Mouse (Mus musculus): Measurements from ENCODE around the gene Evx2. TPM values are rescaled to one million over a fixed set of nuclear protein-coding genes. Genes with fewer than 3 reads are reported as not detected.

Gene Evx2
- polyA plus RNA-seq, 1 experiment from 2014 or later = not detected

DNA sequence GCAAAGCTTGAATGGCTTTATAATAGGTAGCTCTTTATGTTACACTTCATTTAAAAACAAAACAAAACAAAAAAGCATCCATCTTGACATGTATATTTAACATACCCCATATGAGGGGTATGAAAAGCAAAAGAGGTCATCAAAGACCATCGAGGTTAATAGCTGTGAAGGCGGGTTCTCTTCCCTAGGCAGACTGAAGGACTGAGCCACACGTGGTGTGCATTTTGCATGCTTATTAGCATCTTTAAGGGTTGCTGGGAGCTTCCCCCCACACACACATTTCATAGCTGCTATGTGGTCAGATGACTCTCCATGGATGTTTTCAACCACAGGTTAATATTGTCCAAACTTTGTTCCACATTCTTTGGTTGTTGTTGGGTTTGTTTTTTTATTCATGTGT, 55.3 kb downstream of the Evx2 start:
- no peaks in the 10 kb centered on the region for H3K36me3 ChIP-seq (ENCODE audit: insufficient read depth, low read length)
- no peak for ATAC-seq (ENCODE audit: low FRiP score, low TSS enrichment)
- no peak overlapping the region for H3K4me2 ChIP-seq (replicated peaks; ENCODE audit: low read depth, low read length)
- H3K9ac ChIP-seq (replicated peaks; ENCODE audit: low read length) = no peak overlapping the region
- no peaks in the 10 kb centered on the region for H3K4me1 ChIP-seq (ENCODE audit: insufficient read depth, low read length)
- no peak overlapping the region for H3K4me3 ChIP-seq (ENCODE audit: low read length)
- H3K27ac ChIP-seq (ENCODE audit: low read length) = no peak overlapping the region
- H3K27me3 ChIP-seq (ENCODE audit: insufficient read depth, low read length) = no peaks in the 10 kb centered on the region
- H3K9me3 ChIP-seq (ENCODE audit: low read length) = no peaks in the 10 kb centered on the region
- WGBS = 48% methylated on average over 3 of the region's 3 CpGs

Small RNA genes lying within 50 kb of the gene (microRNA-seq; reads per million reads assigned to microRNA genes)
- gene Gm44463 = not detected

Other genes starting within 250 kb of the Evx2 start
- 18.1 and 20.7 TPM in 2 replicates for gene Lnpk, start 80.1 kb downstream of the Evx2 start, polyA plus RNA-seq (2015; fragmentation: Nextera tagmentation; extraction: Ambion mirVana)
- 0.24 and 0.36 TPM in 2 replicates for gene Hoxd13, start 8.8 kb upstream of the Evx2 start, polyA plus RNA-seq (2015; fragmentation: Nextera tagmentation; extraction: Ambion mirVana)
- gene Hoxd12, start 15.5 kb upstream of the Evx2 start, polyA plus RNA-seq (2015; fragmentation: Nextera tagmentation; extraction: Ambion mirVana) = 4.5 and 4.7 TPM in 2 replicates
- gene Hoxd11, start 20.0 kb upstream of the Evx2 start, polyA plus RNA-seq (2015; fragmentation: Nextera tagmentation; extraction: Ambion mirVana) = 13.9 and 17.9 TPM in 2 replicates
- gene Hoxd10, start 32.4 kb upstream of the Evx2 start, polyA plus RNA-seq (2015; fragmentation: Nextera tagmentation; extraction: Ambion mirVana) = 33.5 and 38.5 TPM in 2 replicates
- gene Hoxd9, start 38.2 kb upstream of the Evx2 start, polyA plus RNA-seq (2015; fragmentation: Nextera tagmentation; extraction: Ambion mirVana) = 38.2 and 38.4 TPM in 2 replicates
- gene Hoxd8, start 45.1 kb upstream of the Evx2 start, polyA plus RNA-seq (2015; fragmentation: Nextera tagmentation; extraction: Ambion mirVana) = 41.0 and 45.6 TPM in 2 replicates
- gene Hoxd3, start 52.4 kb upstream of the Evx2 start, polyA plus RNA-seq (2015; fragmentation: Nextera tagmentation; extraction: Ambion mirVana) = 14.6 and 15.4 TPM in 2 replicates
- 4.5 and 4.9 TPM in 2 replicates for gene Hoxd4, start 52.4 kb upstream of the Evx2 start, polyA plus RNA-seq (2015; fragmentation: Nextera tagmentation; extraction: Ambion mirVana)
- 1.3 and 2.1 TPM in 2 replicates for gene Gm28230, start 67.2 kb upstream of the Evx2 start, polyA plus RNA-seq (2015; fragmentation: Nextera tagmentation; extraction: Ambion mirVana)
- 0.99 and 1.00 TPM in 2 replicates for gene Hoxd1, start 103.4 kb upstream of the Evx2 start, polyA plus RNA-seq (2015; fragmentation: Nextera tagmentation; extraction: Ambion mirVana)
- gene Mtx2, start 166.2 kb upstream of the Evx2 start, polyA plus RNA-seq (2015; fragmentation: Nextera tagmentation; extraction: Ambion mirVana) = 133 and 136 TPM in 2 replicates